Mouse (Mus musculus) limb, embryonic 13.5 days (tissue): ENCODE data around the gene Gm13278. TPM values are rescaled to one million over a fixed set of nuclear protein-coding genes. Genes with fewer than 3 reads are reported as not detected.

Experiments
- polyA plus RNA-seq: library from polyadenylated mRNA; unstranded; fragments of >200 nt; fragmentation: Nextera tagmentation; extraction: Ambion mirVana; gene quantifications from 2 replicates; pipeline ENCODE4 v1.2.1, GENCODE M21; 2015

Gm13278 gene
- polyA plus RNA-seq, 1 experiment from 2014 or later = not detected

Other genes with a start within 250 kb of the Gm13278 start
- gene Ifna15, start 233.3 kb upstream of the Gm13278 start, polyA plus RNA-seq = not detected in 2 replicates
- not detected in 2 replicates for gene Ifna14, start 219.8 kb upstream of the Gm13278 start, polyA plus RNA-seq
- gene Ifna9, start 199.2 kb upstream of the Gm13278 start, polyA plus RNA-seq = not detected in 2 replicates
- not detected in 2 replicates for gene Ifna12, start 188.2 kb upstream of the Gm13278 start, polyA plus RNA-seq
- gene C87499, start 157.1 kb upstream of the Gm13278 start, polyA plus RNA-seq = not detected in 2 replicates
- not detected in 2 replicates for gene Ifna13, start 147.1 kb upstream of the Gm13278 start, polyA plus RNA-seq
- gene Ifna16, start 114.6 kb upstream of the Gm13278 start, polyA plus RNA-seq = not detected in 2 replicates
- gene Ifna2, start 107.6 kb upstream of the Gm13278 start, polyA plus RNA-seq = not detected in 2 replicates
- not detected in 2 replicates for gene Ifnab, start 100.2 kb upstream of the Gm13278 start, polyA plus RNA-seq
- 1.0 and 1.1 TPM in 2 replicates for gene Gm26566, start 69.7 kb upstream of the Gm13278 start, polyA plus RNA-seq
- 123 and 130 TPM in 2 replicates for gene Klhl9, start 69.1 kb upstream of the Gm13278 start, polyA plus RNA-seq
- not detected in 2 replicates for gene Gm13271, start 36.7 kb upstream of the Gm13278 start, polyA plus RNA-seq
- 0.34 and 0.45 TPM in 2 replicates for gene Gm13283, start 31.4 kb upstream of the Gm13278 start, polyA plus RNA-seq
- 0.46 and 0.59 TPM in 2 replicates for gene Gm13290, start 17.7 kb upstream of the Gm13278 start, polyA plus RNA-seq
- gene Gm13289, start 14.6 kb upstream of the Gm13278 start, polyA plus RNA-seq = not detected in 2 replicates
- not detected in 2 replicates for gene Gm13272, start 11.7 kb upstream of the Gm13278 start, polyA plus RNA-seq
- 0.27 and 0.41 TPM in 2 replicates for gene Ifnz, start 9.4 kb upstream of the Gm13278 start, polyA plus RNA-seq
- not detected in 2 replicates for gene Gm13276, start 5.8 kb upstream of the Gm13278 start, polyA plus RNA-seq
- gene Gm13277, start 2.9 kb upstream of the Gm13278 start, polyA plus RNA-seq = not detected in 2 replicates
- not detected in 2 replicates for gene Gm13275, start 2.9 kb downstream of the Gm13278 start, polyA plus RNA-seq
- gene Gm13279, start 5.8 kb downstream of the Gm13278 start, polyA plus RNA-seq = not detected in 2 replicates
- 0.76 and 1.0 TPM in 2 replicates for gene Gm13285, start 8.1 kb downstream of the Gm13278 start, polyA plus RNA-seq
- gene Gm13287, start 11.7 kb downstream of the Gm13278 start, polyA plus RNA-seq = not detected in 2 replicates
- not detected in 2 replicates for gene Gm13288, start 14.0 kb downstream of the Gm13278 start, polyA plus RNA-seq
- not detected in 2 replicates for gene Ifna7, start 24.7 kb downstream of the Gm13278 start, polyA plus RNA-seq
- not detected in 2 replicates for gene Ifna11, start 28.4 kb downstream of the Gm13278 start, polyA plus RNA-seq
- gene Ifna6, start 35.9 kb downstream of the Gm13278 start, polyA plus RNA-seq = not detected in 2 replicates
- gene Ifna5, start 44.0 kb downstream of the Gm13278 start, polyA plus RNA-seq = not detected in 2 replicates
- not detected in 2 replicates for gene Ifna4, start 50.3 kb downstream of the Gm13278 start, polyA plus RNA-seq
- gene Ifna1, start 58.5 kb downstream of the Gm13278 start, polyA plus RNA-seq = not detected in 2 replicates
- gene Ifne, start 88.7 kb downstream of the Gm13278 start, polyA plus RNA-seq = not detected in 2 replicates